Mouse (Mus musculus) ovary, postnatal 10 days (tissue): ENCODE data around the gene Nphp1.

Source experiments
- DNase-seq: peaks from one replicate; pipeline ENCODE4 v3.0.0; 2022; ENCODE audit warnings: low spot score

The Nphp1 gene

GRCm38 (mm10) chr2:127788440-127789116 is at the start of gene Nphp1:
Gene Nphp1, minus strand, starts transcription at chr2:127788897.
- DNase-seq, result peak; percentile 70

- DNase-seq, result no peak
Measured at GRCm38 (mm10) chr2:127832833-127833190, 44.1 kb upstream of the Nphp1 start.

GRCm38 (mm10) chr2:127832103-127832832 is 43.6 kb upstream of the Nphp1 start:
- no peak for DNase-seq

GRCm38 (mm10) chr2:127831401-127832102 is 42.9 kb upstream of the Nphp1 start, which contains the start of gene Bub1:
Gene Bub1, minus strand, starts transcription at chr2:127831865.
- DNase-seq, result peak; percentile 81

- DNase-seq, result peak; percentile 73
Measured at GRCm38 (mm10) chr2:127791919-127792603, 3.4 kb upstream of the Nphp1 start, which contains the start of gene Mtln. Gene Mtln, minus strand, starts transcription at chr2:127792488.

GRCm38 (mm10) chr2:127789651-127790270 is 1.1 kb upstream of the Nphp1 start:
- no peak for DNase-seq

- no peak for DNase-seq
Measured at GRCm38 (mm10) chr2:127789138-127789537, 441 bp upstream of the Nphp1 start.

- no peak for DNase-seq
Measured at GRCm38 (mm10) chr2:127787226-127787625, 1.5 kb downstream of the Nphp1 start.

GRCm38 (mm10) chr2:127778451-127778850 is 10.2 kb downstream of the Nphp1 start:
- no peak for DNase-seq

GRCm38 (mm10) chr2:127775013-127775412 is 13.7 kb downstream of the Nphp1 start:
- DNase-seq, result no peak

GRCm38 (mm10) chr2:127774578-127774941 is 14.1 kb downstream of the Nphp1 start:
- DNase-seq, result no peak

- no peak for DNase-seq
Measured at GRCm38 (mm10) chr2:127773938-127774577, 14.6 kb downstream of the Nphp1 start.

- no peak for DNase-seq
Measured at GRCm38 (mm10) chr2:127761587-127761986, 27.1 kb downstream of the Nphp1 start.

GRCm38 (mm10) chr2:127760429-127761000 is 28.2 kb downstream of the Nphp1 start:
- no peak for DNase-seq

GRCm38 (mm10) chr2:127760014-127760413 is 28.7 kb downstream of the Nphp1 start:
- DNase-seq, result no peak

GRCm38 (mm10) chr2:127759157-127759880 is 29.4 kb downstream of the Nphp1 start:
- no peak for DNase-seq

GRCm38 (mm10) chr2:127757171-127757570 is 31.5 kb downstream of the Nphp1 start:
- DNase-seq, result no peak

- no peak for DNase-seq
Measured at GRCm38 (mm10) chr2:127754113-127754512, 34.6 kb downstream of the Nphp1 start.

GRCm38 (mm10) chr2:127751849-127752610 is 36.7 kb downstream of the Nphp1 start:
- no peak for DNase-seq
